Mouse (Mus musculus): ENCODE data around the gene Syt12. TPM values are rescaled to one million over a fixed set of nuclear protein-coding genes. Genes with fewer than 3 reads are reported as not detected.

Syt12 gene
- polyA plus RNA-seq, 1 experiment = 82.4 TPM

DNA sequence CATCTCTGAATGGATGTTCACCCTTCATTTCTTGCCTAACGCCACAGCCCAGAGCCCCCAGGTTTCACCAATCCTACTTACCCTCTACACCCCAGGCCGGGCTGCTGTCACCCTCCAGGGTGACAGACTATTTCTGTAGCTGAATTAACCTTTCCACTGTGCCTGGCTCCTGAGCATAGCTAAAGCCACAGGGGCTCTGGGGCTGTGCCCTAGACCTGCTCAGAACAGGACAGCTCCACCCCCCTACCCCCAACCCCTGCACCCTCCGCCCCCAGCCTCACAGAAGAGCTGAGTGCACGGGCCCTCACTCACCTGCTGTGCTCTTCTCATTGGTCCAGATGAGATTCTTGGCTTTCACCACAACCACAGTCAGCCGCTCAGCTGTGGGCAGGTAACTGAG lies 25.3 kb downstream of the Syt12 start:
- no peaks in the 10 kb centered on the region; the same call in 1 of the 2 replicates for H3K27me3 ChIP-seq (ENCODE audit: control insufficient read depth, insufficient read depth, low read length)
- no peak overlapping the region for H3K27ac ChIP-seq (ENCODE audit: insufficient read depth, low read length)
- peak; percentile 37 to 46 for DNase-seq
- H3K4me3 ChIP-seq (replicated peaks; ENCODE audit: insufficient read depth, low read depth, low read length) = no peak overlapping the region
- peaks cover 45% of the 10 kb centered on the region for H3K4me1 ChIP-seq (ENCODE audit: control insufficient read depth, insufficient read depth, low read length)
- 11% methylated on average over 5 of the region's 5 CpGs for WGBS
- TF ChIP-seq CTCF (IDR thresholded peaks at IDR 0.05; ENCODE audit: borderline replicate concordance, insufficient read depth, low read depth, low read length) (no peak), POLR2A (IDR thresholded peaks at IDR 0.05; ENCODE audit: borderline replicate concordance, insufficient read depth, low read length) (no peak)

DNA sequence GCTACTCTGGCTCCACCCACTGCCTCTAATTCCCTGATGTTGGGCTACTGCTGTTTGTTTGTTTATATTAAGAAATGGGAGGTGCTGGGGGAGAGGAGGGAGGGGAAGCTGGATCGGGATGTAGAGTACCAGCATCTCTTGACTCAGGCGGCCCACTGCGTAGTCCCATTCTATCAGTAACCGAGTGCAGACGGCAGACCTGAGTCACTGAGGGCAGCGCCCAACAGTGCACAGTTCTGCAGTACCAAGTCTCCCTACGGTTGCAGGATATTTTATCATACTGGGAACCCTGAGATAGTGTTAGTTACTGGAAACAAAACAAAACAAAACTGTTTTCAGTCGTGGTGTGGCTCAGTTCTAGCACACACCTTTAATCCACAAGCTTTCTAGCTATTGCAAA lies 26.1 kb downstream of the Syt12 start:
- no peak for DNase-seq
- no peak overlapping the region for H3K4me3 ChIP-seq (replicated peaks; ENCODE audit: insufficient read depth, low read depth, low read length)
- H3K27me3 ChIP-seq (ENCODE audit: control insufficient read depth, insufficient read depth, low read length) = no peaks in the 10 kb centered on the region; the same call in 1 of the 2 replicates
- WGBS = 78% methylated on average over 8 of the region's 8 CpGs
- TF ChIP-seq CTCF (IDR thresholded peaks at IDR 0.05; ENCODE audit: borderline replicate concordance, insufficient read depth, low read depth, low read length) (no peak), POLR2A (IDR thresholded peaks at IDR 0.05; ENCODE audit: borderline replicate concordance, insufficient read depth, low read length) (no peak)
- peaks cover 47% of the 10 kb centered on the region for H3K4me1 ChIP-seq (ENCODE audit: control insufficient read depth, insufficient read depth, low read length)
- H3K27ac ChIP-seq (ENCODE audit: insufficient read depth, low read length) = no peak overlapping the region

DNA sequence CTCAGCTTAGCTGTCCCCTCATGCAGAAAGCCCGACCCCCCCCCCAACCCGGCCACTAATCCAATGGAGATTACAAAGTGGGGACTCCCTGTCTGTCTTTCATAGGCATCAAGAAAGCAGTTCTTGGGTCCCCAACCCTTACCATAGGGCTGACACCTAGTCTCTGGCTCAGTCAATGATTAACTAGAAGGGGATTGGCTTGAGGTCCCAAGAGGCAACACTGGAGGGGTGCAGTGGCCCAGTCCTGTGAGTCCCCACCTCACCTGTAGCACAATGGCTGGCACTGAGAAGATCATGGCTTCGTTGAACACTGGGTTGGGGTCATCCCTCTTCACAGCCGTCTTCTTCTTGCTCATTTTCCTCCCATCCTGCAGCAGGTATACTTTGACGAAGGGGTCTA lies 26.6 kb downstream of the Syt12 start:
- Histone ChIP-seq H3K4me1 (ENCODE audit: control insufficient read depth, insufficient read depth, low read length) (peaks cover 45% of the 10 kb centered on the region), H3K27me3 (ENCODE audit: control insufficient read depth, insufficient read depth, low read length) (no peaks in the 10 kb centered on the region; the same call in 1 of the 2 replicates), H3K4me3 (replicated peaks; ENCODE audit: insufficient read depth, low read depth, low read length) (no peak overlapping the region), H3K27ac (ENCODE audit: insufficient read depth, low read length) (no peak overlapping the region)
- no peak for DNase-seq
- WGBS = 82% methylated on average over 5 of the region's 5 CpGs
- TF ChIP-seq CTCF (IDR thresholded peaks at IDR 0.05; ENCODE audit: borderline replicate concordance, insufficient read depth, low read depth, low read length) = no peak
- no peak for TF ChIP-seq POLR2A (IDR thresholded peaks at IDR 0.05; ENCODE audit: borderline replicate concordance, insufficient read depth, low read length)

DNA sequence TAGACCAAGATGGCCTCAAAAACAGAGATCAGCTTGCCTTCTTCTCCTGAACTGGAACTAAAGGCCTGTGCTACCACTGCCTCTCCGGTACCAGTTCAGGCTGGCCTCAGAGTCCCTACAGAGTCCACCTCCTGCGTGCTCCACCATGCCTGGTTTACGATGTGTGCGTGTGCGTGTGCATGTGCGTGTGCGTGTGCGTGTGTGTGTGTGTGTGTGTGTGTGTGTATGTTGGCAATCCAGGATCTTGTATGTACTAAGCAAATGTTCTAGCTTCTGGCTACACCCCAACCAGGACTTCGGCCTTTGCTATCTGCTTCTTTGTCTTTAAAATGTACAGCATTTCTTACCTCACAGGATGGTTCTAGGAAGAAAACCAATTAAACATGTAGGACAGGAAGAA lies 28.0 kb downstream of the Syt12 start:
- H3K27ac ChIP-seq (ENCODE audit: insufficient read depth, low read length) = no peak overlapping the region
- DNase-seq = no peak

DNA sequence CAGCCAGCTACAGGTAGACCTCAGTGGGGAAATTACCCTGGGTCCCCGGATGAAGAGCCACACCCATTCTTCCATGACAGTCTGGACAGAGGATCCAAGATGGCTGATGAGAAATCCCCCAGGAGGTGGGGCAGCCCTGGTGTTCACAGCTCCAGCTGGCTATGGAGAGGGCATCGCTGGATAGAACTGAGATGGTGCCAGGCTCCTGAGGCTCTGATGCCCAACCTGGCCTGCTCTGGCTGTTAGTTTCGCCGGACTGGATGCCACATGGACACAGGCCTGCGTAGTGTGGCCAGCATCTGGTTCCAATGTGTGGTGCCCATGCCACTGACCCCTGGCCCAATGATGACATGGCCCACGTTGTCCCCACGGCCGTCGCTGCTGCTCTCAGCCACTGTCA lies 29.8 kb downstream of the Syt12 start:
- TF ChIP-seq POLR2A (IDR thresholded peaks at IDR 0.05; ENCODE audit: borderline replicate concordance, insufficient read depth, low read length) = no peak
- TF ChIP-seq CTCF (IDR thresholded peaks at IDR 0.05; ENCODE audit: borderline replicate concordance, insufficient read depth, low read depth, low read length) = no peak
- DNase-seq = no peak
- H3K4me1 ChIP-seq (ENCODE audit: control insufficient read depth, insufficient read depth, low read length) = peaks cover 31% of the 10 kb centered on the region
- no peak overlapping the region for H3K27ac ChIP-seq (ENCODE audit: insufficient read depth, low read length)
- H3K27me3 ChIP-seq (ENCODE audit: control insufficient read depth, insufficient read depth, low read length) = no peaks in the 10 kb centered on the region; the same call in 1 of the 2 replicates
- WGBS = 25% methylated on average over 9 of the region's 9 CpGs
- H3K4me3 ChIP-seq (replicated peaks; ENCODE audit: insufficient read depth, low read depth, low read length) = no peak overlapping the region

More for the DNA sequence above, 28.0 kb downstream of the Syt12 start:
- Histone ChIP-seq H3K27me3 (ENCODE audit: control insufficient read depth, insufficient read depth, low read length) (no peaks in the 10 kb centered on the region; the same call in 1 of the 2 replicates), H3K4me1 (ENCODE audit: control insufficient read depth, insufficient read depth, low read length) (peaks cover 35% of the 10 kb centered on the region), H3K4me3 (replicated peaks; ENCODE audit: insufficient read depth, low read depth, low read length) (no peak overlapping the region)
- TF ChIP-seq POLR2A (IDR thresholded peaks at IDR 0.05; ENCODE audit: borderline replicate concordance, insufficient read depth, low read length) (no peak), CTCF (IDR thresholded peaks at IDR 0.05; ENCODE audit: borderline replicate concordance, insufficient read depth, low read depth, low read length) (no peak)
- 95% methylated on average over 9 of the region's 9 CpGs for WGBS

DNA sequence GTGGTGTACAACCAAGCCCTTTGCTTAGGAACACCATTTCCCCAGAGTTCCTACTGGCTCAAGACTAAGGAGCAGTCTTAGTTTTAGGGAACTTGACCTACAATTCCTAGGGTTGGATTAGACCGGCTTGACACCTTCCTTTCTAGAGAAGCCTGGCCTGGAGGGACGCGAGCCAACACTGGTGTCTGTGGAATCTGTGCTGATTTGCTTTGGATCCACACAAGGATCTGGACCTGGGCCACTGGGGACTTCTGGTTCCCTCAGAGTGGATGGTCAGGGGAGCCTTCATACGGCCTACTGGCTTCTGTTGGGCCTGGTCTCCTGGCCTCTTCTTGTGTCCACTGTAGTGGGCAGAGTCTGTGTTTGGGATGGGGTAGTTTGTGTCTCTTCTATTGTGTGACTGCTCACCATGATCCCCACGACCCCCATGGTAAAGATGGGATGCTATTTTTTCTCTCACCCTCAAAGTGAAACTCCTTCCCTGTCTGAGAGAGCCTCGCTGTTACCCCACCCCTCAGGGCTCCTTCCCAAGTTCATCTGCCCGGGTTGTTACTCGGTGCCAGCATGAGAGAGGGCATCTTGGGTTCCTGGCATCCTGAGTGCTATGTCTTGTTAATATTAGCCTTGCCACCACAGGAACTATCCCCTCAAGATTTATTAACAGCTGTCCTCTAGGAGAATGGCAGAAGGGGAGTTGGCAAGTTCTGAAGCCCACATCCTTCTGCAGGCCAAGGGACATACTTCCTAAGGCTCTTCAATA lies 30.4 kb downstream of the Syt12 start:
- Histone ChIP-seq H3K4me3 (replicated peaks; ENCODE audit: insufficient read depth, low read depth, low read length) (no peak overlapping the region), H3K4me1 (ENCODE audit: control insufficient read depth, insufficient read depth, low read length) (peaks cover 25% of the 10 kb centered on the region), H3K27ac (ENCODE audit: insufficient read depth, low read length) (no peak overlapping the region), H3K27me3 (ENCODE audit: control insufficient read depth, insufficient read depth, low read length) (no peaks in the 10 kb centered on the region; the same call in 1 of the 2 replicates)
- 10% methylated on average over 8 of the region's 8 CpGs for WGBS
- peak; percentile 51 to 60 for DNase-seq
- no peak for TF ChIP-seq CTCF (IDR thresholded peaks at IDR 0.05; ENCODE audit: borderline replicate concordance, insufficient read depth, low read depth, low read length)
- no peak for TF ChIP-seq POLR2A (IDR thresholded peaks at IDR 0.05; ENCODE audit: borderline replicate concordance, insufficient read depth, low read length)

DNA sequence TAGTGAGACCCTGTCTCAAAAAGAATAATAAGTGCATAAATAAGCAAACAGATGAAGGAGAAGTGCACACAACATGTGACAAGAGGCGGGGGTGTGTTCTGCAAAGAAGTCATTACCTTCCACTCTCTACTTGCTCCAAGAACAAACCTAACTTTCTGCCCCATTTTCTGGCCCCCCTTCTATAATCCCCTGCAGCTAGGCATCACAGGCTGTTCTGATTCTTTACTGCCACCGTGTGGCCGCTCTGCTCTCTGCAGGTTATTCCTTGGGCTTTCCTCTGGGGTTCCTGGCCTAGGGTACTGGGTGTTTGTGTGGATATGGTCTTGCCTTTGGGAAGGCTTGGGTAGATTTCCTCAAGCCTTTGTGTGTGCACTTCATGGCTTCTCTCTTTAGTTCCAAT lies 34.8 kb downstream of the Syt12 start:
- Histone ChIP-seq H3K4me3 (replicated peaks; ENCODE audit: insufficient read depth, low read depth, low read length) (no peak overlapping the region), H3K4me1 (ENCODE audit: control insufficient read depth, insufficient read depth, low read length) (peaks cover 16% of the 10 kb centered on the region), H3K27me3 (ENCODE audit: control insufficient read depth, insufficient read depth, low read length) (no peaks in the 10 kb centered on the region), H3K27ac (ENCODE audit: insufficient read depth, low read length) (no peak overlapping the region)
- TF ChIP-seq CTCF (IDR thresholded peaks at IDR 0.05; ENCODE audit: borderline replicate concordance, insufficient read depth, low read depth, low read length) = peak; percentile 71
- no peak for TF ChIP-seq POLR2A (IDR thresholded peaks at IDR 0.05; ENCODE audit: borderline replicate concordance, insufficient read depth, low read length)
- DNase-seq = peak; percentile 70 to 84
- 16% methylated on average over 3 of the region's 3 CpGs for WGBS

DNA sequence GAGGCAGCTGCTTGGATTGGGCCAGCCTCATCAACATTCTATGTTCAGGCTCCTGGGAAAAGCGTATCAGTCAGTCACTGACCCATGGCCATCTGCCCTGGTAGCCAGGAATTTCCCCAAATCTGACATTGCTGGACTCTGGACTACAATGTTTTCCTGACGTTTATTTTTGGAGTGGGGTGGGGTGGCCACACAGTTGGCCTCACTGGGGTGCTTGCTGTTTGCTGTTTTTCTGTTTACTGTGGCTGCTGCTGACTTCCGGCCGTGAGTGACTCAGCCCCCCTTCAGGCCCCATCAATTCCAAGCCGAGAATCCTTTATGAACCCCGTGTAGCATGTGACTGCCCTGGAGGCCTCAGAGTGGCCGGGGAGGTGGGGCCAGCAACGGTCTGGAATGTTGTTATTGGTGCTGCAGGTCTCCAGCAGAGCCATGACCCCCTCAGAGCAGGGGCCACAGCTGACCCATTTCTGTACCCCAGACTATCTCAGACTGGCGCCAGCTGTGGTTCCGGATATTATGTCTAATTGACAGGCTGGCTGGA lies 35.6 kb downstream of the Syt12 start:
- DNase-seq = peak in 1 of 2 experiments; percentile 43
- Histone ChIP-seq H3K4me1 (ENCODE audit: control insufficient read depth, insufficient read depth, low read length) (peaks cover 9% of the 10 kb centered on the region), H3K4me3 (replicated peaks; ENCODE audit: insufficient read depth, low read depth, low read length) (no peak overlapping the region), H3K27ac (ENCODE audit: insufficient read depth, low read length) (no peak overlapping the region), H3K27me3 (ENCODE audit: control insufficient read depth, insufficient read depth, low read length) (no peaks in the 10 kb centered on the region)
- no peak for TF ChIP-seq POLR2A (IDR thresholded peaks at IDR 0.05; ENCODE audit: borderline replicate concordance, insufficient read depth, low read length)
- TF ChIP-seq CTCF (IDR thresholded peaks at IDR 0.05; ENCODE audit: borderline replicate concordance, insufficient read depth, low read depth, low read length) = no peak
- 24% methylated on average over 10 of the region's 10 CpGs for WGBS

Data from cerebellum, adult 2 months (tissue).